Mouse (Mus musculus) liver (tissue): ENCODE data around the gene Tcf23.

Experiments
- DNase-seq: peaks from one replicate; pipeline ENCODE4 v3.0.0-alpha.2; 2020; ENCODE audit warnings: mixed read lengths

Gene Tcf23

GRCm38 (mm10) chr5:30968416-30968815 lies at the start of gene Tcf23:
Gene Tcf23, plus strand, starts transcription at chr5:30968662.
- peak; percentile 23 for DNase-seq

- DNase-seq: no peak
Measured at GRCm38 (mm10) chr5:30918691-30919090, 49.8 kb upstream of the Tcf23 start.

DNA sequence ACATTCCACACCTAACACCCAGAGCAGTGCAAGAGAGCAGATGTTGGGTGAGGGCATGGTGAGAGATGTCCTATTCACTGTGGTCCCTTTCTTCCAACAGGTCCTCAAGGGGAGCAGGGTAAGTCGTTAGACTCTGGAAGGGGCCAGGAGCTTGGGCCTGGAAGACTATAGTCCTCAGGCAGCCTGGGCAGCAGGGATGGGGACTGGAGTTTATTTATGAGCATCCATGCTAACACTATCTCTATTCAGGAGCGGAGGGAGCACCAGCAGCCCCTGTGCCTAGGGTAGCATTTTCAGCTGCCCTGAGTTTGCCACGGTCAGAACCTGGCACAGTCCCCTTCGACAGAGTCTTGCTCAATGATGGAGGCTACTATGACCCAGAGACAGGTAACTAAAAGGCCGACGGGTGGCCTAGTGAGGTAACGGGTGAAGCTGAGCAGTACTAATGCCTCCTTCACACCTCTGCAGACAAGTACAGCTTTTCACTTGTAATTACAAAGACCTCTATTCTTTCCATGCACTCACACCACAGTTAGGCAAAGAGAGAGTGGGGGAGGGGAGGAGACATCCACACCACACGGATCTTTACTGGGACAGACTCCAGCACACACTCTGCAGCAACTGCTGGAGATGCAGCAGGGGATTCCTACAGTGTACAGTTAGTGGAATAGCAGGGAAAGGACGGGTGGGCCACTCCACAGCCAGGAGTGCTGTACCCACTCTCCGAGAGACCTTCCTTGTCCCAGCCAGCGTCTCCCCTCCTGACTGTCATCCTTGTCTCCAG lies 48.4 kb upstream of the Tcf23 start:
- no peak for DNase-seq

DNA sequence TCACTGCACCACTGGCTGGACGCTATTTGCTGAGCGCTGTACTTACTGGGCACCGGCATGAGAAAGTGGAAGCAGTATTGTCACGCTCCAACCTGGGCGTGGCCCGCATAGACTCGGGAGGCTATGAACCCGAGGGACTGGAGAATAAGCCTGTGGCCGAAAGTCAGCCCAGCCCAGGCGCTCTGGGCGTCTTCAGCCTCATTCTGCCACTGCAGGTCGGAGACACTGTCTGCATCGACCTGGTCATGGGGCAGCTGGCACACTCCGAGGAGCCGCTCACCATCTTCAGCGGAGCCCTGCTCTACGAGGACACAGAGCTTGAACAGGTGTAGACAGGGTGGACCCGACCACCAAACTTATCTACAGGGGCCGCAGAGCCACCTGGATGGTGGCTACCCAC lies 47.8 kb upstream of the Tcf23 start:
- no peak for DNase-seq

GRCm38 (mm10) chr5:30921256-30922033 lies 47.0 kb upstream of the Tcf23 start, which contains the start of gene Khk:
Gene Khk, plus strand, starts transcription at chr5:30921431.
- DNase-seq: peak; percentile 95

DNA sequence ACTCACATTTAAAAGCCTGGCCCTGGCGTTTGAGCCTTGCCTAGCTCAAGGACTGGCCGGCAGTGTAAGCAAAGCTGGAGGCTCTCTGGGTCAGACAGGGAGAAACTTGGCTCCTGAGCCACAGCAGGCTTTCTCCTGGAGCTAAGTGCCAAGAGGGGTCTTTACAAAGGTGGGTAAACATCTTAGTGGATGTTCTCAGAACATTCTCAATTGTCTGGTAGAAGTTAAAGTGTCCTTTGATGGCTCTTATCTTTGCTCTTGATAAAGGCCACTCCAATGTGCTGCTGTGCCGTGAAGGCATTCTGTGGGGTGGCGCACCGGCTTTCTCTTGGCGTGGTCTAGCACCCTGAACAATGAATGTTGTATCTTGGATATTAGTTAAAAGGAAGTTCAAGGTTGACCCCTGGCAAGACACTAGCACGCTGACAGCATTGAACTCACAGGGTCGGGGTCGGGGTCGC lies 45.9 kb upstream of the Tcf23 start:
- DNase-seq: no peak

DNA sequence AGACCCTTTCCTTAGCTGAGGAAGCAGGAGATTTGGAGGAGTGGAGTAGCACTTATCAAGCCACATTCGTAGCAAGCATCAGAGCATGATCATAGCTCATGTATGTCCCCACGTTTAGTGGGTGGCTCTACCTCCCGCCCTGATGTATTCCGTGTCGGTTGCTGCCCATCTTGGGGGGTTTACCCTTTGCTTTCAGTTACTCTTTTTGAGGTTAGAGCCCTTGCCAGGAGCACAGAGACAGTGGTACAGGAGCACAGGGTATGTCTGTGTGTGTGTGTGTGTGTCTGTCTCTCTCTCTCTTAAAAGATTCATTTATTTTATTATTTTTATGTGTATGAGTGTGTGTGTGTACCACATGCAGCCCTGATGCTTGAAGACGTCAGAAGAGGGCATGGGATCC lies 45.3 kb upstream of the Tcf23 start:
- DNase-seq: no peak

DNA sequence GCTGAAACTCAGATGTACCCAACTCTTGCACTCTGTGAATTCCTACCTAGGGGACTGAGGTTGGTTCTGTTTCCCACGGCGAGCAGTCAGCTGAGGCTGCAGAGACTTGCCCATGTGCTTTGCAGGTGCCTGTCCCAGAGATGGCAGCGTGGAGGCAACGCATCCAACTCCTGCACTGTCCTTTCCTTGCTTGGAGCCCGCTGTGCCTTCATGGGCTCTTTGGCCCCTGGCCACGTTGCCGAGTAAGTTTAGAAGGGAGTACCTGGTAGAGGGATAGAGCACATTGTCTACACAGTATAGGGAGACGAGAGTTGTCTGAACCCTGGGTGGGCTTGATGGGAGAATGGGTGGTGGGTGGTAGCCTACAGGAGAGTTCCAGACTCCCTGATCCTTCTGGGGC lies 43.8 kb upstream of the Tcf23 start:
- no peak for DNase-seq

- DNase-seq: no peak
Measured at GRCm38 (mm10) chr5:30925217-30925616, 43.2 kb upstream of the Tcf23 start.

DNA sequence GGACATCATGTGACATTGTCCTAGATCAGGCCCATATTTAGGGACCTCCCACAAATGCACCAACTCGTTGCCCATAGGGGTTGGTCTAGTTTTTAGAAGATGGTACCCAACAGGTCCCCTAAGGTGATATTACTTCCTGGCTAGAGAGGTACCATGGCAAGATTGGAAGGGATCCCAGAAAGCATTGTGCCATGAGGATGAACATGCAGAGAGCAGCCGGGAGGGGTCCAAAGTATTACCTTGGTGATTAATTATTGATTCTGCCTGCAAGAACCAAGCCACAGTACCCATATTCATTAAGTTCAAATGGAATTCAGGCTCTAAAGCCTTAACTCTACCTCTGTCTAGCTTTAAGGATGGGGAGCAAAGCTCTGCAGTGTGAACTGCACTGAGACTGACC lies 42.4 kb upstream of the Tcf23 start:
- DNase-seq: no peak

DNA sequence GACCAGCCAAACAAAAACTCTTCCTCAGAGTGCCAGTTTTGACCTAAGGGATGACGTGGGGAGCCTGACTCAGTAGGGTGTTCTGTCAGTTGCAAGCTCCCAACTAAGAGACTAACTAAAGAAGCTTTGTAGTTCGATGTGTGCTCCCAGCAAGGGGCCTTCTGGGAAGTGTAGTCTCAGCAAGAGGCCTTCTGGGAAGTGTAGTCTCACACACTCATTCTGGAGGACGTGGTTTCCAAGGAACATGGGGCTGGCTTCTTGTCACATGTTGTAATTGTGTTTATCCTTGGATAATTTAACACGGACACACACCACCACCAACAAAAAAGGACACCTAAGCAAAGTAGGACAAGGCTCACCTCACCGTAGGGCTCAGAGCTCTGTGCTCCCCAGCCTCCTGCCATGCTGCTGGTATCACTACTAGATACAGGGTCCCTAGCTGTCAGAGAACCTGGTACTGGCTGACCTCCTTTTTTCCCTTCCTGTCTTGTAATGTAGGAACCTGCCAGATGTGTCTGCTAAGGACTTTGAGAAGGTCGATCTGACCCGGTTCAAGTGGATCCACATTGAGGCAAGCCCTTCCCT lies 40.4 kb upstream of the Tcf23 start:
- no peak for DNase-seq

GRCm38 (mm10) chr5:30930121-30930520 lies 38.3 kb upstream of the Tcf23 start:
- DNase-seq: peak; percentile 57

- no peak for DNase-seq
Measured at GRCm38 (mm10) chr5:30930846-30931245, 37.6 kb upstream of the Tcf23 start.

GRCm38 (mm10) chr5:30931378-30931777 lies 37.1 kb upstream of the Tcf23 start:
- DNase-seq: no peak

DNA sequence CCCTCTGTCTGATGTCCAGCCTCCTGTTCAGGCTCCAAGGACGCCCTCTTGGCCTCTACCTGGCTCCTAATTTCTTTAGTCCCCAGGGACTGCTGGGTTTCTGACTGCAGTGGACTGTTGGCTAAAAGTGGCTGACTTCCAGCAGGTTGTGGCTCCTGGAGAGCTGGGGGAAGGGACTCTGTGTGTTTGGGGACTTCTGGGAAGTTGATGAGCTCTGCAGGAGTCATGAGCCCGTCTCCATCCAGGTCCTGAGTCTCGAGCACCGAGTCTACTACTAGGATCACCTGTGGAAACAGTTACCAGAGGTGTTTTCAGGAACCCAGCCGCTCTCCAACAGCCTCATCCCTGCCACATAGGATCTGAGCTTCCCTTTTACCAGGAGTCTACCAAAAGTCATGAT lies 34.8 kb upstream of the Tcf23 start:
- no peak for DNase-seq

- DNase-seq: no peak
Measured at GRCm38 (mm10) chr5:30934725-30935461, 33.6 kb upstream of the Tcf23 start.

DNA sequence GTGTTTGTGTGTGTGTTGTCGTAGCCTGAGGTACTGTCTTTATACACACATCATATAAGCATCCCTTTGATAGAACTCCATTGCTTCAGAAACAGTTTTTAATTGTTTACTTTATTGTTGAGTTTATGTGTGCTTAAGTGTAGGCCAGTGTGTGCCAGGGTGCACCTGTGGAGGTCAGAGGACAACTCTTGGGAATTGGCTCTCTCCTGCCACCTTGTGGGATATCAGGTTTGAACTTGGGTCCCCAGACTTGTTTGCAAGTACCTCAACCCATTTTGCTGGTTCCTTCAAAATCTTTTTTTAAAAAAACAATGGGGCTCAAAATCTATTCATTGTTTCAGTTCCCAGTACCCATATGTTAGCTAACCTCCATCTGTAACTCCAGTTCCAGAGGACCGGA lies 25.5 kb upstream of the Tcf23 start:
- DNase-seq: peak; percentile 26

DNA sequence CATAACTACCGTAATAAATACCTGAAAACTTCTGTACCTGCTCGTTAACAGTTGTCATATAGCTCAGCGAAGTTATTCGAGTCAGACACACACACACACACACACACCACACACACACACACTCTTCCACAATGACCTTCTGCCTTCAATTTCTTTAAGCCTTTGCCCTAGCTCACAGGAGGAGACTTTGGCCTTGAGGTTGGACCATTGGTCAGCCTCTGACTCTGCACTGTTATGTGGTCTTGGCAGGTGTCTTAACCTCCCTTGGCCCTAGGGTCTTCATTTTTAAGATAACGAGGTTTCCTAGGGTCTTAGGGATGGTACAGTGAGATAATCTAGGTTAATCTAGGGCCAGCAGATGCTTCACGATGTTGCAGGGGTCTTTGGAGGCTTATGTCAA lies 24.1 kb upstream of the Tcf23 start:
- no peak for DNase-seq

DNA sequence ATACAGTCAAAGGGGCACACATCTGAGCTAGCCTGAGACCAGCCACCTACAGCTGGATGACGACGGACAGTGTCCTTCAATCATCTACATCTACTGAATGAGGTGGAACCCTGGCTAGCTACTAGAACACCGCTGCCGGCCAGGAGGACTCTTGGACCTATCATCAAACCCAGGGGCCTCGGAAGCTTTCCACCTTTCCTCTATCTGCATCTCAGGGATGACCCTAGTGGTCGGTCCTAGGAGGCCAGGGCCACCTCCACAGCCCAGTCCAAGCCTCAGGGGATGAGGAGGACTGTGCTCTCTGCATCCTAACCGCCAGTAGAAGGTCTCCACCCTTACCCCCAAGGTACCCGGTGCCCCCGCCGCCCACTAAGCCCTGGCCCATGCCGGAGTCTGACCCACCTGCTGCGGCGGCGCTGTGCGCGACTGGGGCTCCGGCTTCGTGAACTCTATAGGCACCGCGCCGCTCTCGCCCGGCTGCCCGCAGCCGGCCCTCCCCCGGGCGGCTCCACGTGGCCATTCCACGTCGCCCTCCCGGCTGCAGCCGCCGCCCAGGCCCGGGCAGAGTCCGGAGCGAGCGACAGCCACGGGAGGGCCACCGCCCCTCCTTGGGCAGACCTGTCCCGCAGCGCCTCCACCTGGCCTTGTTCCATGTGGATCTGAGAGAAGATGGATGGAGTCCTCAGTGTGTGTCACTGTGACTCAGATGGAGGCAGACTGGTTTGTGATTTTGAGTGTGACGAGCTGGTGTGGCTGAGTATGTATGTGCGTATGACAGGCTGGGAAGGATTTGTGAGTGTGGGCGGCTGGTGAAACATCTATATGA lies 23.3 kb upstream of the Tcf23 start, which contains the start of gene Cgref1:
Gene Cgref1 (minus strand): TSS at position 636 of the 826 bp plus-strand sequence.
- peak; percentile 71 for DNase-seq

- no peak for DNase-seq
Measured at GRCm38 (mm10) chr5:30948620-30949019, 19.8 kb upstream of the Tcf23 start.

DNA sequence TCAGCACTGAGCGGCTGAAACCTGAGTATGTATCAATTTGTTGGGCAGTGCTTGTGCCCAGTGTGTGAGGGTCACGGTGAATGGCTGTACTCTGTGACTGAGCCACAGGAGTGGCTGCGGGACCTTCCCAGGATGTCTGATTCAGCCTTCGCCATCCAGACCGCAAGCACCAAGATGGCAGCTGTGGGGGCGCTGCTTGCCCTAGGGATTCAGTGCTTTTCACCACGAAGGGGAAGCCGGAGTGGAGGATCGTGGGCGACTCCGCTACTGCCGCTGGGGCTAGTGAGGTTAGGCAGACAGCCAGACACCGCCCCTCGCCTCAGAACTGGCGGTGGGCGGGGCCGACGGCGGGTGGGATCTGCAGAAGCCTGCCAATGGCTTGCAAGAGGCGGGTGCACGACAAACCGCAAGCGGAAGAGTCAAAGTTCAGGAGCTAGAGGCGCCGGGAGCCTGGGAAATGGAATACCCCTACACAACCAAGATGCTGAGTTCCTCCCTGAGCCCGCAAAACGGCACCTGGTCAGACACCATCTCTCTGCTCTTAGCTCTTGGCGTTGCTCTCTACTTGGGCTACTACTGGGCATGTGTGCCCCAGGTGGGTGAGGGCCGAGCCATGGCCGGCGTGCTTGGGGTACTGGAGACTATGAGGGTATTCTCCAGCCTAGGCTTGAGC lies 18.7 kb upstream of the Tcf23 start:
- DNase-seq: peak; percentile 96
